9 mouse cellular contexts compared by ENCODE assay signal in the genomic region with DNA sequence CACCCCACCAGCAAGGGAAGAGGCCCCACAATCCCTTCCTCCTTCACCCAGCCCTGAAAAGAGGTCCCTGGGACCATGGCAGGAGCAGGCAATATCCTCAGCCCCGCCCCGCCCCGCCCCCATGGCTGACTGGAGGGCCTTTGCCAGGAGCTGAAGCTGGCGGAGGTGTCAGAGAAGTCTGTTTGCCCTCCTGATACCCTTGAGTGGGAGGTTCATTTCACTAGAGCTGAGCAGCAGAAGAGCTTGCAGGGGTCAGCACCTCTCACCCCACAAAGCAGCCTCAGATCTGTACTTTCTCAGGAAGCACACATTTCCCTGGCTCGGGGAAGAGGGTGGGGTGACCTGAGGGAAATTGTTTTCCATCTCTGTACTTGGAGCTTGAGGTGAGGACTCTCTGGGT. TPM values are rescaled to one million over a fixed set of nuclear protein-coding genes. Genes with fewer than 3 reads are reported as not detected.
DNase-seq lines count a peak whose midpoint lies in the region; ATAC-seq and TF ChIP-seq lines count a peak whose summit lies in the region.
"Had no signal": no experiment of that assay in that cellular context is flagged by ENCODE, and none has a peak within 500 bp of the region (broad histone marks: within the 10 kb centered on the region; RNA-seq: fewer than 3 reads in every experiment).

No protein-coding gene starts in this region.

- H3K27ac ChIP-seq in liver, postnatal 0 days (ENCODE audit: low read depth): no peak overlapping the region
- H3K27ac ChIP-seq in heart, embryonic 13.5 days (replicated peaks): peak overlapping the region; percentile 98
- peak overlapping the region; percentile 30; the same call in 1 of the 2 replicates for H3K27ac ChIP-seq in liver, embryonic 12.5 days

- H3K27me3 ChIP-seq in liver, postnatal 0 days (ENCODE audit: insufficient read depth, low read length): no peaks in the 10 kb centered on the region
- H3K27me3 ChIP-seq in heart, embryonic 13.5 days (replicated peaks): no peaks in the 10 kb centered on the region
- H3K27me3 ChIP-seq in liver, embryonic 12.5 days (replicated peaks): no peaks in the 10 kb centered on the region

- H3K9me3 ChIP-seq in liver, postnatal 0 days (ENCODE audit: low read length): peaks cover 3% of the 10 kb centered on the region
- peaks cover 2% of the 10 kb centered on the region; the same call in 1 of the 2 replicates for H3K9me3 ChIP-seq in heart, embryonic 13.5 days
- peaks cover 3% of the 10 kb centered on the region; the same call in 1 of the 2 replicates for H3K9me3 ChIP-seq in liver, embryonic 12.5 days (replicated peaks)

- peak; percentile 38 to 66 for DNase-seq in adrenal gland, adult (ENCODE audit: inconsistent age in 2 of 2, low spot score in 1 of 2)
- DNase-seq in adrenal gland, postnatal 14 days: no peak
- peak; percentile 56 for DNase-seq in liver
- DNase-seq in liver, postnatal 0 days: no peak
- no peak for DNase-seq in spleen, postnatal 4 days (ENCODE audit: low spot score in 2 of 2)

- no peak overlapping the region for H3K4me2 ChIP-seq in liver, postnatal 0 days (ENCODE audit: low read depth, low read length)
- H3K4me2 ChIP-seq in heart, embryonic 13.5 days: no peak overlapping the region
- H3K4me2 ChIP-seq in liver, embryonic 12.5 days: no peak overlapping the region

- no peak overlapping the region for H3K4me3 ChIP-seq in liver, postnatal 0 days (ENCODE audit: low read depth, low read length)
- no peak overlapping the region for H3K4me3 ChIP-seq in heart, embryonic 13.5 days
- H3K4me3 ChIP-seq in liver, embryonic 12.5 days: no peak overlapping the region

- TF ChIP-seq CTCF in liver, postnatal 0 days (IDR thresholded peaks at IDR 0.05; ENCODE audit: low read depth): no peak

- no peak for TF ChIP-seq EP300 in liver, postnatal 0 days (IDR thresholded peaks at IDR 0.05; ENCODE audit: low read depth)

- WGBS in liver, postnatal 0 days (ENCODE audit: insufficient replicate concordance): 65% methylated on average over 5 of the region's 5 CpGs
- 38% methylated on average over 5 of the region's 5 CpGs for WGBS in heart, embryonic 13.5 days
- WGBS in liver, embryonic 12.5 days (ENCODE audit: insufficient replicate concordance): 78% methylated on average over 5 of the region's 5 CpGs

- no peak overlapping the region for H3K9ac ChIP-seq in liver, postnatal 0 days (replicated peaks)
- peak overlapping the region; percentile 78 for H3K9ac ChIP-seq in heart, embryonic 13.5 days
- H3K9ac ChIP-seq in liver, embryonic 12.5 days: no peak overlapping the region

- H3K36me3 ChIP-seq in liver, postnatal 0 days (replicated peaks; ENCODE audit: insufficient read depth, low read length): peaks cover 46% of the 10 kb centered on the region
- H3K36me3 ChIP-seq in heart, embryonic 13.5 days: peaks cover 44% of the 10 kb centered on the region
- peaks cover 96% of the 10 kb centered on the region for H3K36me3 ChIP-seq in liver, embryonic 12.5 days

- no peak for ATAC-seq in liver, postnatal 0 days
- no peak for ATAC-seq in heart, embryonic 13.5 days (ENCODE audit: extremely low read depth, insufficient number of reproducible peaks, low FRiP score, low TSS enrichment)
- ATAC-seq in liver, embryonic 12.5 days: no peak
- no peak for ATAC-seq in megakaryocyte-erythroid progenitor cell, adult 5-6 weeks (replicated peaks; ENCODE audit: low FRiP score, low TSS enrichment, poor library complexity, severe bottlenecking)

- peaks cover 22% of the 10 kb centered on the region for H3K4me1 ChIP-seq in liver, postnatal 0 days (ENCODE audit: insufficient read depth)
- H3K4me1 ChIP-seq in heart, embryonic 13.5 days: peaks cover 89% of the 10 kb centered on the region
- peaks cover 74% of the 10 kb centered on the region for H3K4me1 ChIP-seq in liver, embryonic 12.5 days

RNA-seq across cellular contexts. Expression of gene Naglu, which starts 11.1 kb away (rescaled TPM):
- total RNA-seq in adrenal gland, postnatal 14 days (2021): 29.6 and 30.8 TPM in 2 replicates
- 19.1 and 19.3 TPM in 2 replicates for polyA plus RNA-seq in liver, postnatal 0 days (2015; fragmentation: Nextera tagmentation; extraction: Ambion mirVana)
- polyA plus RNA-seq in heart, embryonic 13.5 days (2015; fragmentation: Nextera tagmentation; extraction: Ambion mirVana): 13.5 and 13.7 TPM in 2 replicates
- polyA plus RNA-seq in liver, embryonic 12.5 days (2016; fragmentation: Nextera tagmentation; extraction: Ambion mirVana): 6.3 and 7.0 TPM in 2 replicates
- 1.5 and 4.3 TPM in 2 replicates for total RNA-seq in megakaryocyte-erythroid progenitor cell, adult 5-6 weeks (2014; fragmentation: Nextera tagmentation)
- total RNA-seq in megakaryocyte-erythroid progenitor cell, adult 5-6 weeks (2017): 3.1 and 4.5 TPM in 2 replicates

RNA-seq across cellular contexts. Expression of gene Hsd17b1, which starts 19.5 kb away (rescaled TPM):
- 0.85 and 1.2 TPM in 2 replicates for total RNA-seq in adrenal gland, postnatal 14 days (2021)
- polyA plus RNA-seq in liver, postnatal 0 days (2015; fragmentation: Nextera tagmentation; extraction: Ambion mirVana): 0.23 and 0.33 TPM in 2 replicates
- 0.14 and 0.17 TPM in 2 replicates for polyA plus RNA-seq in heart, embryonic 13.5 days (2015; fragmentation: Nextera tagmentation; extraction: Ambion mirVana)
- polyA plus RNA-seq in liver, embryonic 12.5 days (2016; fragmentation: Nextera tagmentation; extraction: Ambion mirVana): 0.08 TPM in 1 of 2 replicates, not detected in the other
- not detected in 2 replicates for total RNA-seq in megakaryocyte-erythroid progenitor cell, adult 5-6 weeks (2014; fragmentation: Nextera tagmentation)
- not detected in 2 replicates for total RNA-seq in megakaryocyte-erythroid progenitor cell, adult 5-6 weeks (2017)
- polyA plus RNA-seq: hindbrain, embryonic 11.5 days had no signal

RNA-seq across cellular contexts. Expression of gene Coasy, which starts 23.6 kb away (rescaled TPM):
- 87.7 and 97.6 TPM in 2 replicates for total RNA-seq in adrenal gland, postnatal 14 days (2021)
- 38.5 and 42.9 TPM in 2 replicates for polyA plus RNA-seq in liver, postnatal 0 days (2015; fragmentation: Nextera tagmentation; extraction: Ambion mirVana)
- 26.8 and 28.4 TPM in 2 replicates for polyA plus RNA-seq in heart, embryonic 13.5 days (2015; fragmentation: Nextera tagmentation; extraction: Ambion mirVana)
- polyA plus RNA-seq in liver, embryonic 12.5 days (2016; fragmentation: Nextera tagmentation; extraction: Ambion mirVana): 26.4 and 28.5 TPM in 2 replicates
- 27.3 and 30.7 TPM in 2 replicates for total RNA-seq in megakaryocyte-erythroid progenitor cell, adult 5-6 weeks (2014; fragmentation: Nextera tagmentation)
- total RNA-seq in megakaryocyte-erythroid progenitor cell, adult 5-6 weeks (2017): 15.1 and 17.2 TPM in 2 replicates

RNA-seq across cellular contexts. Expression of gene Mlx, which starts 28.4 kb away (rescaled TPM):
- 39.8 and 45.9 TPM in 2 replicates for total RNA-seq in adrenal gland, postnatal 14 days (2021)
- polyA plus RNA-seq in liver, postnatal 0 days (2015; fragmentation: Nextera tagmentation; extraction: Ambion mirVana): 24.1 and 26.1 TPM in 2 replicates
- 36.3 and 41.6 TPM in 2 replicates for polyA plus RNA-seq in heart, embryonic 13.5 days (2015; fragmentation: Nextera tagmentation; extraction: Ambion mirVana)
- 34.9 and 35.7 TPM in 2 replicates for polyA plus RNA-seq in liver, embryonic 12.5 days (2016; fragmentation: Nextera tagmentation; extraction: Ambion mirVana)
- 46.8 and 53.3 TPM in 2 replicates for total RNA-seq in megakaryocyte-erythroid progenitor cell, adult 5-6 weeks (2014; fragmentation: Nextera tagmentation)
- total RNA-seq in megakaryocyte-erythroid progenitor cell, adult 5-6 weeks (2017): 34.5 and 74.8 TPM in 2 replicates

RNA-seq across cellular contexts. Expression of gene Psmc3ip, which starts 36.5 kb away (rescaled TPM):
- total RNA-seq in adrenal gland, postnatal 14 days (2021): 6.6 and 8.8 TPM in 2 replicates
- 8.1 and 8.2 TPM in 2 replicates for polyA plus RNA-seq in liver, postnatal 0 days (2015; fragmentation: Nextera tagmentation; extraction: Ambion mirVana)
- polyA plus RNA-seq in heart, embryonic 13.5 days (2015; fragmentation: Nextera tagmentation; extraction: Ambion mirVana): 21.4 and 26.6 TPM in 2 replicates
- polyA plus RNA-seq in liver, embryonic 12.5 days (2016; fragmentation: Nextera tagmentation; extraction: Ambion mirVana): 28.2 and 28.3 TPM in 2 replicates
- 26.2 and 65.9 TPM in 2 replicates for total RNA-seq in megakaryocyte-erythroid progenitor cell, adult 5-6 weeks (2014; fragmentation: Nextera tagmentation)
- 38.0 and 79.3 TPM in 2 replicates for total RNA-seq in megakaryocyte-erythroid progenitor cell, adult 5-6 weeks (2017)

Comparison
In these comparisons a context has a peak if more than half of its experiments do, and no peak if none do; other contexts are left out.
1. DNase-seq: peak in adrenal gland, adult (2 of 2) and liver (single experiment); none in adrenal gland, postnatal 14 days (single experiment), liver, postnatal 0 days (single experiment) and spleen, postnatal 4 days (0 of 2).